8 mouse cellular contexts compared by ENCODE assay signal in genomic region chr13:73603522-73604155, GRCm38 (mm10). TPM values are rescaled to one million over a fixed set of nuclear protein-coding genes. Genes with fewer than 3 reads are reported as not detected.
DNase-seq lines count a peak whose midpoint lies in the region; ATAC-seq and TF ChIP-seq lines count a peak whose summit lies in the region.

Gene Clptm1l (plus strand): TSS chr13:73604006.

- WGBS in forebrain, embryonic 13.5 days: under 1% methylated on average over 33 of the region's 53 CpGs
- WGBS in large intestine, adult 2 months: under 1% methylated on average over 53 of the region's 53 CpGs
- 1% methylated on average over 48 of the region's 53 CpGs for WGBS in liver, postnatal 0 days (ENCODE audit: insufficient replicate concordance)
- under 1% methylated on average over 52 of the region's 53 CpGs for WGBS in neural tube, embryonic 14.5 days

- H3K9ac ChIP-seq in ES-Bruce4 (ENCODE audit: low read depth, poor library complexity, severe bottlenecking): peak within 1 kb of the TSS; percentile 77
- peak within 1 kb of the TSS; percentile 85 for H3K9ac ChIP-seq in forebrain, embryonic 13.5 days
- peak within 1 kb of the TSS; percentile 77 for H3K9ac ChIP-seq in liver, postnatal 0 days (replicated peaks)
- peak within 1 kb of the TSS; percentile 91 for H3K9ac ChIP-seq in neural tube, embryonic 14.5 days (replicated peaks; ENCODE audit: low read depth, low read length)

- TF ChIP-seq EP300 in ES-Bruce4 (IDR thresholded peaks at IDR 0.05; ENCODE audit: insufficient read depth, low read depth, low read length): peak; percentile 41; the same call in 1 of the 2 replicates
- peak; percentile 58; the same call in 1 of the 2 replicates for TF ChIP-seq EP300 in liver, postnatal 0 days (IDR thresholded peaks at IDR 0.05; ENCODE audit: low read depth)

- DNase-seq in heart, postnatal 10 days: peak; percentile 97 to 98
- DNase-seq in large intestine, adult 2 months (ENCODE audit: low read depth, low spot score): peak; percentile 70
- DNase-seq in liver, postnatal 0 days: peak; percentile 97
- DNase-seq in testis, postnatal 10 days (ENCODE audit: low spot score): peak; percentile 96

- intact Hi-C loops in heart, postnatal 10 days (cut with DNase I): loop anchor here (5.0 kb wide), 1 partner anchor 271 kb away; no protein-coding TSS in a partner anchor

- no peak for TF ChIP-seq CTCF in ES-Bruce4 (IDR thresholded peaks at IDR 0.05; ENCODE audit: low read depth, low read length)
- no peak for TF ChIP-seq CTCF in liver, postnatal 0 days (IDR thresholded peaks at IDR 0.05; ENCODE audit: low read depth)

- ATAC-seq in cerebellum, adult (ENCODE audit: insufficient number of reproducible peaks, low FRiP score, low TSS enrichment): peak; percentile 94
- ATAC-seq in forebrain, embryonic 13.5 days: peak; percentile 99
- ATAC-seq in liver, postnatal 0 days: peak; percentile 98
- peak; percentile 99 for ATAC-seq in neural tube, embryonic 14.5 days (ENCODE audit: low read depth)

- H3K27ac ChIP-seq in ES-Bruce4 (ENCODE audit: insufficient read depth, low read length): no peak within 1 kb of the TSS
- H3K27ac ChIP-seq in forebrain, embryonic 13.5 days: peak within 1 kb of the TSS; percentile 40
- peak within 1 kb of the TSS; percentile 85 for H3K27ac ChIP-seq in liver, postnatal 0 days (ENCODE audit: low read depth)
- H3K27ac ChIP-seq in neural tube, embryonic 14.5 days (ENCODE audit: low read depth, low read length): peak within 1 kb of the TSS; percentile 69

- no peaks in the 10 kb centered on the region for H3K9me3 ChIP-seq in ES-Bruce4 (replicated peaks; ENCODE audit: control insufficient read depth, insufficient read depth, low read length, poor library complexity, severe bottlenecking)
- no peaks in the 10 kb centered on the region for H3K9me3 ChIP-seq in forebrain, embryonic 13.5 days (replicated peaks)
- H3K9me3 ChIP-seq in liver, postnatal 0 days (ENCODE audit: low read length): no peaks in the 10 kb centered on the region
- no peaks in the 10 kb centered on the region for H3K9me3 ChIP-seq in neural tube, embryonic 14.5 days (ENCODE audit: control insufficient read depth, low read length)

- H3K27me3 ChIP-seq in ES-Bruce4 (ENCODE audit: control insufficient read depth, insufficient read depth, low read length, poor library complexity, severe bottlenecking): no peaks in the 10 kb centered on the region
- H3K27me3 ChIP-seq in forebrain, embryonic 13.5 days: no peaks in the 10 kb centered on the region
- H3K27me3 ChIP-seq in liver, postnatal 0 days (ENCODE audit: insufficient read depth, low read length): no peaks in the 10 kb centered on the region
- H3K27me3 ChIP-seq in neural tube, embryonic 14.5 days (ENCODE audit: control insufficient read depth, insufficient read depth, low read length): no peaks in the 10 kb centered on the region

- H3K4me2 ChIP-seq in forebrain, embryonic 13.5 days: peak within 1 kb of the TSS; percentile 87
- H3K4me2 ChIP-seq in liver, postnatal 0 days (ENCODE audit: low read depth, low read length): peak within 1 kb of the TSS; percentile 81
- H3K4me2 ChIP-seq in neural tube, embryonic 14.5 days (ENCODE audit: low read depth, low read length): peak within 1 kb of the TSS; percentile 90

- H3K36me3 ChIP-seq in ES-Bruce4 (ENCODE audit: control insufficient read depth, insufficient read depth, low read length, poor library complexity, severe bottlenecking): peaks cover 13% of the 10 kb centered on the region; the same call in 1 of the 2 replicates
- peaks cover 31% of the 10 kb centered on the region for H3K36me3 ChIP-seq in forebrain, embryonic 13.5 days (ENCODE audit: poor library complexity, severe bottlenecking)
- peaks cover 17% of the 10 kb centered on the region for H3K36me3 ChIP-seq in liver, postnatal 0 days (replicated peaks; ENCODE audit: insufficient read depth, low read length)
- peaks cover 14% of the 10 kb centered on the region; the same call in 1 of the 2 replicates for H3K36me3 ChIP-seq in neural tube, embryonic 14.5 days (ENCODE audit: control insufficient read depth, insufficient read depth, low read length)

- H3K4me3 ChIP-seq in ES-Bruce4 (ENCODE audit: low read depth, low read length): peak within 1 kb of the TSS; percentile 81
- H3K4me3 ChIP-seq in forebrain, embryonic 13.5 days: peak within 1 kb of the TSS; percentile 77
- H3K4me3 ChIP-seq in liver, postnatal 0 days (ENCODE audit: low read depth, low read length): peak within 1 kb of the TSS; percentile 63
- peak within 1 kb of the TSS; percentile 78 for H3K4me3 ChIP-seq in neural tube, embryonic 14.5 days (ENCODE audit: low read depth, low read length)

- H3K4me1 ChIP-seq in ES-Bruce4 (ENCODE audit: control insufficient read depth, insufficient read depth, low read length): peaks cover 1% of the 10 kb centered on the region
- peaks cover 19% of the 10 kb centered on the region for H3K4me1 ChIP-seq in forebrain, embryonic 13.5 days
- peaks cover 19% of the 10 kb centered on the region for H3K4me1 ChIP-seq in liver, postnatal 0 days (ENCODE audit: insufficient read depth)
- H3K4me1 ChIP-seq in neural tube, embryonic 14.5 days (ENCODE audit: control insufficient read depth, insufficient read depth, low read length): peaks cover 13% of the 10 kb centered on the region

- TF ChIP-seq POLR2A in ES-Bruce4 (IDR thresholded peaks at IDR 0.05; ENCODE audit: insufficient read depth, low read length): no peak

RNA-seq across cellular contexts. Expression of gene Clptm1l, which starts in this region (rescaled TPM):
- 39.6 and 40.8 TPM in 2 replicates for polyA plus RNA-seq in ES-Bruce4 (2011; ENCODE audit: insufficient read depth, insufficient read length, low read depth, missing spikeins)
- 93.1 and 103 TPM in 2 replicates for polyA plus RNA-seq in forebrain, embryonic 13.5 days (2015; fragmentation: Nextera tagmentation; extraction: Ambion mirVana)
- total RNA-seq in heart, postnatal 10 days (2021): 10 to 100 TPM; 74.7 to 75.0 TPM
- polyA plus RNA-seq in large intestine, adult 2 months (2012; rRNA removed): 206 and 230 TPM in 2 replicates
- 49.2 and 54.3 TPM in 2 replicates for polyA plus RNA-seq in liver, postnatal 0 days (2015; fragmentation: Nextera tagmentation; extraction: Ambion mirVana)
- polyA plus RNA-seq in neural tube, embryonic 14.5 days (2014; fragmentation: Nextera tagmentation; extraction: Ambion mirVana): 141 and 143 TPM in 2 replicates
